Mouse (Mus musculus) neural tube, embryonic 14.5 days (tissue): ENCODE measurements around the gene Tapt1. TPM values are rescaled to one million over a fixed set of nuclear protein-coding genes. Genes with fewer than 3 reads are reported as not detected.

ENCODE experiments used
- ATAC-seq: fragments of 200-750 bp; cut with Nextera tagmentation; 2 replicates; pipeline ENCODE4 v1.8.0; 2017; ENCODE audit warnings: low read depth, mild to moderate bottlenecking, moderate TSS enrichment, moderate library complexity
- H3K27ac ChIP-seq: fragments of 300-500 bp; sonication (generic); 2 replicates; pipeline ENCODE4 v1.5.1; 2014; ENCODE audit warnings: low read depth, mild to moderate bottlenecking, control low read depth, low read length, moderate library complexity, mixed read lengths
- H3K27me3 ChIP-seq: fragments of 300-500 bp; sonication (generic); 2 replicates; pipeline ENCODE4 v1.6.1; 2014; ENCODE audit warnings: low read length; ENCODE audit not compliant: control insufficient read depth, insufficient read depth
- H3K36me3 ChIP-seq: fragments of 300-500 bp; sonication (generic); 2 replicates; pipeline ENCODE4 v1.6.1; 2014; ENCODE audit warnings: low read length, mixed read lengths; ENCODE audit not compliant: control insufficient read depth, insufficient read depth
- H3K4me1 ChIP-seq: fragments of 300-500 bp; sonication (generic); 2 replicates; pipeline ENCODE4 v1.6.1; 2014; ENCODE audit warnings: low read length; ENCODE audit not compliant: control insufficient read depth, insufficient read depth
- H3K4me2 ChIP-seq: fragments of 300-500 bp; sonication (generic); 2 replicates; pipeline ENCODE4 v1.6.1; 2014; ENCODE audit warnings: mild to moderate bottlenecking, low read depth, low read length, control low read depth
- H3K4me3 ChIP-seq: fragments of 300-500 bp; sonication (generic); 2 replicates; pipeline ENCODE4 v1.5.1; 2014; ENCODE audit warnings: low read depth, low read length, control low read depth, mixed read lengths
- H3K9ac ChIP-seq: fragments of 300-500 bp; sonication (generic); replicated peaks from 2 replicates; pipeline ENCODE4 v1.6.1; 2014; ENCODE audit warnings: low read depth, mild to moderate bottlenecking, control low read depth, low read length, mixed read lengths
- H3K9me3 ChIP-seq: fragments of 300-500 bp; sonication (generic); 2 replicates; pipeline ENCODE4 v1.6.1; 2016; ENCODE audit warnings: low read length; ENCODE audit not compliant: control insufficient read depth
- WGBS: fragments of 180-500 bp; shearing (Covaris S2); extraction: QIAGEN DNeasy Blood & Tissue Kit; methylation state at CpG from one replicate; pipeline ENCODE4 v1.1.7; 2014; 5-methylcytosine and 5-hydroxymethylcytosine counted together
- polyA plus RNA-seq: library from polyadenylated mRNA; unstranded; fragments of >200 nt; fragmentation: Nextera tagmentation; extraction: Ambion mirVana; gene quantifications from 2 replicates; pipeline ENCODE4 v1.2.1, GENCODE M21; 2014

Gene Tapt1
- polyA plus RNA-seq, 1 experiment from 2014 or later: 42.4 TPM

GRCm38 (mm10) chr5:44255756-44256398 is 29.5 kb upstream of the Tapt1 start:
- H3K27me3 ChIP-seq: no peaks in the 10 kb centered on the region
- no peak for ATAC-seq
- H3K4me2 ChIP-seq: no peak overlapping the region
- H3K4me1 ChIP-seq: no peaks in the 10 kb centered on the region
- no peak overlapping the region for H3K4me3 ChIP-seq
- H3K9ac ChIP-seq: no peak overlapping the region
- no peak overlapping the region for H3K27ac ChIP-seq
- H3K36me3 ChIP-seq: no peaks in the 10 kb centered on the region
- no peaks in the 10 kb centered on the region for H3K9me3 ChIP-seq
- 78% methylated on average over 7 of the region's 7 CpGs for WGBS

- no peak overlapping the region for H3K9ac ChIP-seq
- H3K27me3 ChIP-seq: no peaks in the 10 kb centered on the region
- H3K4me2 ChIP-seq: no peak overlapping the region
- ATAC-seq: no peak
- H3K27ac ChIP-seq: no peak overlapping the region
- WGBS: 80% methylated on average over 6 of the region's 6 CpGs
- no peaks in the 10 kb centered on the region for H3K4me1 ChIP-seq
- H3K4me3 ChIP-seq: no peak overlapping the region
- no peaks in the 10 kb centered on the region for H3K36me3 ChIP-seq
- H3K9me3 ChIP-seq: no peaks in the 10 kb centered on the region
Observed at GRCm38 (mm10) chr5:44253449-44253848, 27.0 kb upstream of the Tapt1 start.

- Histone ChIP-seq H3K4me2 (no peak overlapping the region), H3K9ac (no peak overlapping the region), H3K4me1 (no peaks in the 10 kb centered on the region), H3K27me3 (no peaks in the 10 kb centered on the region), H3K36me3 (no peaks in the 10 kb centered on the region), H3K4me3 (no peak overlapping the region), H3K9me3 (no peaks in the 10 kb centered on the region), H3K27ac (no peak overlapping the region)
- no peak for ATAC-seq
- 90% methylated on average over 4 of the region's 4 CpGs for WGBS
Observed at GRCm38 (mm10) chr5:44252395-44252794, 26.0 kb upstream of the Tapt1 start.

- H3K27ac ChIP-seq: no peak overlapping the region
- no peak overlapping the region for H3K9ac ChIP-seq
- no peaks in the 10 kb centered on the region for H3K36me3 ChIP-seq
- H3K4me3 ChIP-seq: no peak overlapping the region
- no peak for ATAC-seq
- no peaks in the 10 kb centered on the region for H3K4me1 ChIP-seq
- H3K9me3 ChIP-seq: no peaks in the 10 kb centered on the region
- no peak overlapping the region for H3K4me2 ChIP-seq
- WGBS: 68% methylated on average over 5 of the region's 5 CpGs
- no peaks in the 10 kb centered on the region for H3K27me3 ChIP-seq
Observed at GRCm38 (mm10) chr5:44250211-44250955, 24.0 kb upstream of the Tapt1 start.

- no peak for ATAC-seq
- WGBS: 93% methylated on average over 6 of the region's 6 CpGs
- Histone ChIP-seq H3K4me1 (no peaks in the 10 kb centered on the region), H3K27ac (no peak overlapping the region), H3K27me3 (no peaks in the 10 kb centered on the region), H3K9ac (no peak overlapping the region), H3K36me3 (no peaks in the 10 kb centered on the region), H3K4me2 (no peak overlapping the region), H3K9me3 (no peaks in the 10 kb centered on the region), H3K4me3 (no peak overlapping the region)
Observed at GRCm38 (mm10) chr5:44249363-44249762, 22.9 kb upstream of the Tapt1 start.

- 21% methylated on average over 11 of the region's 11 CpGs for WGBS
- Histone ChIP-seq H3K9me3 (no peaks in the 10 kb centered on the region), H3K27ac (no peak overlapping the region), H3K4me3 (no peak overlapping the region), H3K4me2 (no peak overlapping the region), H3K4me1 (no peaks in the 10 kb centered on the region), H3K36me3 (no peaks in the 10 kb centered on the region), H3K27me3 (no peaks in the 10 kb centered on the region), H3K9ac (no peak overlapping the region)
- ATAC-seq: no peak
Observed at GRCm38 (mm10) chr5:44246493-44247217, 20.2 kb upstream of the Tapt1 start.

- no peak overlapping the region for H3K27ac ChIP-seq
- no peak overlapping the region for H3K9ac ChIP-seq
- ATAC-seq: peak; percentile 38; the same call in 1 of the 2 replicates
- H3K9me3 ChIP-seq: no peaks in the 10 kb centered on the region
- no peak overlapping the region for H3K4me2 ChIP-seq
- no peaks in the 10 kb centered on the region for H3K27me3 ChIP-seq
- H3K4me3 ChIP-seq: no peak overlapping the region
- WGBS: 75% methylated on average over 7 of the region's 7 CpGs
- H3K4me1 ChIP-seq: no peaks in the 10 kb centered on the region
- no peaks in the 10 kb centered on the region for H3K36me3 ChIP-seq
Observed at GRCm38 (mm10) chr5:44244894-44245423, 18.5 kb upstream of the Tapt1 start.

- WGBS: 89% methylated on average over 4 of the region's 4 CpGs
- H3K9ac ChIP-seq: no peak overlapping the region
- H3K9me3 ChIP-seq: no peaks in the 10 kb centered on the region
- no peaks in the 10 kb centered on the region for H3K4me1 ChIP-seq
- H3K4me2 ChIP-seq: no peak overlapping the region
- no peak for ATAC-seq
- H3K27me3 ChIP-seq: no peaks in the 10 kb centered on the region
- H3K36me3 ChIP-seq: no peaks in the 10 kb centered on the region
- H3K27ac ChIP-seq: no peak overlapping the region
- no peak overlapping the region for H3K4me3 ChIP-seq
Observed at GRCm38 (mm10) chr5:44242828-44243227, 16.4 kb upstream of the Tapt1 start.

- Histone ChIP-seq H3K27me3 (no peaks in the 10 kb centered on the region), H3K36me3 (no peaks in the 10 kb centered on the region)
Observed at GRCm38 (mm10) chr5:44241726-44242125, 15.3 kb upstream of the Tapt1 start.

More at GRCm38 (mm10) chr5:44241726-44242125, 15.3 kb upstream of the Tapt1 start:
- Histone ChIP-seq H3K4me1 (no peaks in the 10 kb centered on the region), H3K27ac (no peak overlapping the region), H3K4me2 (no peak overlapping the region), H3K9ac (no peak overlapping the region), H3K4me3 (no peak overlapping the region), H3K9me3 (no peaks in the 10 kb centered on the region)
- WGBS: 95% methylated on average over 1 of the region's 1 CpGs
- ATAC-seq: no peak
